Mouse (Mus musculus) kidney, postnatal 10 days (tissue): ENCODE measurements around the gene Sult2b1.

Experiments
- DNase-seq: peaks from one replicate; pipeline ENCODE4 v3.0.0; 2021; ENCODE audit warnings: mixed read lengths

The Sult2b1 gene

GRCm38 (mm10) chr7:45722348-45722713, 62.1 kb downstream of the Sult2b1 start:
- DNase-seq: no peak

GRCm38 (mm10) chr7:45721642-45722347, 62.7 kb downstream of the Sult2b1 start:
- DNase-seq: no peak

- no peak for DNase-seq
These were observed 63.3 kb downstream of the Sult2b1 start for GRCm38 (mm10) chr7:45721234-45721571.

GRCm38 (mm10) chr7:45720413-45721233, 63.8 kb downstream of the Sult2b1 start, which contains the start of gene Fam83e:
Gene Fam83e, plus strand, starts transcription at chr7:45721212.
- DNase-seq: no peak

GRCm38 (mm10) chr7:45719738-45720412, 64.6 kb downstream of the Sult2b1 start:
- no peak for DNase-seq

GRCm38 (mm10) chr7:45719180-45719579, 65.3 kb downstream of the Sult2b1 start:
- DNase-seq: no peak

GRCm38 (mm10) chr7:45718331-45718730, 66.1 kb downstream of the Sult2b1 start:
- no peak for DNase-seq

- peak; percentile 99 for DNase-seq
These were observed 66.6 kb downstream of the Sult2b1 start, which contains the start of gene Sphk2 for GRCm38 (mm10) chr7:45717918-45718297. Gene Sphk2, minus strand, starts transcription at chr7:45718002.

- no peak for DNase-seq
These were observed 67.2 kb downstream of the Sult2b1 start for GRCm38 (mm10) chr7:45716952-45717917.

GRCm38 (mm10) chr7:45716460-45716857, 68.0 kb downstream of the Sult2b1 start:
- no peak for DNase-seq

GRCm38 (mm10) chr7:45715741-45716459, 68.6 kb downstream of the Sult2b1 start:
- DNase-seq: no peak

GRCm38 (mm10) chr7:45715090-45715708, 69.3 kb downstream of the Sult2b1 start, which contains the start of gene Rpl18:
Gene Rpl18, plus strand, starts transcription at chr7:45715457.
- DNase-seq: peak; percentile 99

GRCm38 (mm10) chr7:45714630-45715089, 69.8 kb downstream of the Sult2b1 start:
- no peak for DNase-seq

- DNase-seq: no peak
These were observed 70.5 kb downstream of the Sult2b1 start for GRCm38 (mm10) chr7:45713881-45714520.

GRCm38 (mm10) chr7:45713396-45713795, 71.1 kb downstream of the Sult2b1 start:
- no peak for DNase-seq

- peak; percentile 76 for DNase-seq
These were observed 72.3 kb downstream of the Sult2b1 start for GRCm38 (mm10) chr7:45712022-45712757.

GRCm38 (mm10) chr7:45711316-45712021, 73.0 kb downstream of the Sult2b1 start:
- peak; percentile 26 for DNase-seq

- DNase-seq: peak; percentile 29
These were observed 73.8 kb downstream of the Sult2b1 start for GRCm38 (mm10) chr7:45710477-45711191.
